Mouse (Mus musculus): ENCODE data around the gene F10.
"Not testable (repeated sequence)": the region's sequence is repeated elsewhere in the genome, so short reads cannot be mapped to it uniquely, and the experiment has no call there.

- not testable (repeated sequence) for TF ChIP-seq CTCF (IDR thresholded peaks at IDR 0.05; ENCODE audit: low read depth, low read length); EP300 (IDR thresholded peaks at IDR 0.05; ENCODE audit: insufficient read depth, low read depth, low read length)
These were observed 38.5 kb downstream of the F10 start for GRCm38 (mm10) chr8:13075579-13075978.

Data from ES-Bruce4 (cell line).